Mouse (Mus musculus) stomach, embryonic 15.5 days (tissue): Measurements from ENCODE around the gene Fsd1l. TPM values are rescaled to one million over a fixed set of nuclear protein-coding genes. Genes with fewer than 3 reads are reported as not detected.
A peak's percentile ranks its signal among the peaks of the same experiment; 100 is the strongest.

Experiments
- ATAC-seq: fragments of 200-750 bp; cut with Nextera tagmentation; 2 replicates; pipeline ENCODE4 v1.8.0; 2017; ENCODE audit warnings: low read depth, moderate number of reproducible peaks, moderate TSS enrichment; ENCODE audit not compliant: insufficient read depth, low FRiP score
- H3K27ac ChIP-seq: fragments of 300-500 bp; sonication (generic); 2 replicates; pipeline ENCODE4 v1.5.1; 2015; ENCODE audit warnings: mild to moderate bottlenecking, inconsistent platforms
- H3K27me3 ChIP-seq: fragments of 300-500 bp; sonication (generic); replicated peaks from 2 replicates; pipeline ENCODE4 v1.6.1; 2015; ENCODE audit warnings: inconsistent platforms
- H3K36me3 ChIP-seq: fragments of 300-500 bp; sonication (generic); 2 replicates; pipeline ENCODE4 v1.6.1; 2015; ENCODE audit warnings: inconsistent platforms
- H3K4me1 ChIP-seq: fragments of 300-500 bp; sonication (generic); 2 replicates; pipeline ENCODE4 v1.6.1; 2015; ENCODE audit warnings: inconsistent platforms
- H3K4me2 ChIP-seq: fragments of 300-500 bp; sonication (generic); 2 replicates; pipeline ENCODE4 v1.6.1; 2015; ENCODE audit warnings: mild to moderate bottlenecking, inconsistent platforms
- H3K4me3 ChIP-seq: fragments of 300-500 bp; sonication (generic); replicated peaks from 2 replicates; pipeline ENCODE4 v1.5.1; 2015; ENCODE audit warnings: inconsistent platforms
- H3K9ac ChIP-seq: fragments of 300-500 bp; sonication (generic); 2 replicates; pipeline ENCODE4 v1.6.1; 2015; ENCODE audit warnings: inconsistent platforms
- H3K9me3 ChIP-seq: fragments of 300-500 bp; sonication (generic); 2 replicates; pipeline ENCODE4 v1.6.1; 2016; ENCODE audit warnings: inconsistent platforms
- WGBS: fragments of 180-500 bp; shearing (Covaris S2); methylation state at CpG from one replicate; pipeline ENCODE4 v1.1.7; 2015; 5-methylcytosine and 5-hydroxymethylcytosine counted together
- polyA plus RNA-seq: library from polyadenylated mRNA; unstranded; fragments of >200 nt; fragmentation: Nextera tagmentation; extraction: Ambion mirVana; gene quantifications from 2 replicates; pipeline ENCODE4 v1.2.1, GENCODE M21; 2015

Gene Fsd1l
- polyA plus RNA-seq, 1 experiment from 2014 or later = 11.7 TPM

DNA sequence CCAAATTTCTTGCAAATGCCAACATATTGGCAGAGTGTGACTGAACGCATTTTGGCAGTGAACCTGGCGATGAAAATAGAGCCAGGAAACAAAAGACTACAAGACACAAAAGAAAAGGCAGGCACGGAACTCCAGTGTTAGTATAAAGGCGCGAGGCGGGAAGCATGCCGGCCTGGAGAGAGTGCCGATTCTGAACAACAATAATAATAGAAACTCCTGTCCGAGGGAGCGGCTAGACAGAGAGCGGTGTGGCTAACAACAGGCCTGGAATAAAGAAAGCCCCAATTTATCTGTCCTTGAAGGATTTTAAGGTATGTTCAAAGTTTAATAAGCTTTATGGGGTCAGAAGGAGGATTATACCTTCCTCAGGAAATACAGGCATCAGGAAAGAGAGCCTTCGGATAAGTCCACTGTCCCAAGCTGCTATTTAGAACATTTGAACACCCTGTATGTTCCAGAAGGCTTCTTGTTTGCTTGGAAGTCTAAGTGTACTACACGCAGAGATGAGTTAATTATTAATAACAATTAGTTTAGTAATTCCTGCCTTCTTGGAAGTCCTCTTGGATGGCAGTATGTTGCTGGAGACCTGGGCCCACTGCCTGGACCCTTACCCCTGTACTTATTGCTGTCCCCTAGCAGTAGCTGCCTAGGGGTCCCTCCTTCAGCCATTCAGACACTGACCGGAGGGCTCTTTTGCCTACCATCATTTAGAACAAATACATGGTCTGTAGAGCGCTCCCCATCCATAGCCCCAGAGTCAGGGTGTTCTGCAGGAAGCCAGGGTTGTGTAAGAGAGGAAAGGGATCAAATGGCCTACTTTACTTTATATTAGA, 35.0 kb upstream of the Fsd1l start:
- H3K9ac ChIP-seq = no peak overlapping the region
- WGBS = 69% methylated on average over 15 of the region's 15 CpGs
- H3K36me3 ChIP-seq = no peaks in the 10 kb centered on the region
- H3K9me3 ChIP-seq = no peaks in the 10 kb centered on the region
- H3K4me2 ChIP-seq = 0 out of 2 replicates have a peak overlapping the region, but pooled peaks have one; percentile 10
- H3K4me1 ChIP-seq = no peaks in the 10 kb centered on the region
- H3K27me3 ChIP-seq = no peaks in the 10 kb centered on the region
- ATAC-seq = no peak
- peak overlapping the region; percentile 45; the same call in 1 of the 2 replicates for H3K27ac ChIP-seq
- H3K4me3 ChIP-seq = no peak overlapping the region

DNA sequence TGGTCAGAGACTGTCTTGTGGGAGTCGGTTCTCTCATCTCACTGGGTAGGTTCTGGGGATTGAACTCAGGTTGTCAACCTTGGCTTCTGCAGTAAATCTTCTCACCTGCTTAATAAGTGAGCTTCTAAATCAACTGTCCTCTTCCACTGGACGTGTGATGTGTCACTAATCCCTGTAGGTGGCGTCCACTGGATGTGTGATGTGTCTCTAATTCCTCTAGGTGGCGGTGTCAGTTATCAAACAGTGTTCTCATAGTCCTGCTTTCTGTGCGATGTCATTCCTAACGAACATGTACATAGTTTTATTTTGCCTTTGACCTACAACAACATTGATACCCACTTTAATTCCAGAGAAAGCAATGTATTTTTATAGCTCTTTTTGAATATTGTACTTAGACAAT, 30.8 kb upstream of the Fsd1l start:
- Histone ChIP-seq H3K4me1 (no peaks in the 10 kb centered on the region), H3K27ac (no peak overlapping the region), H3K9me3 (no peaks in the 10 kb centered on the region), H3K4me2 (no peak overlapping the region), H3K36me3 (no peaks in the 10 kb centered on the region), H3K9ac (no peak overlapping the region), H3K27me3 (no peaks in the 10 kb centered on the region), H3K4me3 (no peak overlapping the region)
- ATAC-seq = no peak
- WGBS = 44% methylated on average over 6 of the region's 6 CpGs

DNA sequence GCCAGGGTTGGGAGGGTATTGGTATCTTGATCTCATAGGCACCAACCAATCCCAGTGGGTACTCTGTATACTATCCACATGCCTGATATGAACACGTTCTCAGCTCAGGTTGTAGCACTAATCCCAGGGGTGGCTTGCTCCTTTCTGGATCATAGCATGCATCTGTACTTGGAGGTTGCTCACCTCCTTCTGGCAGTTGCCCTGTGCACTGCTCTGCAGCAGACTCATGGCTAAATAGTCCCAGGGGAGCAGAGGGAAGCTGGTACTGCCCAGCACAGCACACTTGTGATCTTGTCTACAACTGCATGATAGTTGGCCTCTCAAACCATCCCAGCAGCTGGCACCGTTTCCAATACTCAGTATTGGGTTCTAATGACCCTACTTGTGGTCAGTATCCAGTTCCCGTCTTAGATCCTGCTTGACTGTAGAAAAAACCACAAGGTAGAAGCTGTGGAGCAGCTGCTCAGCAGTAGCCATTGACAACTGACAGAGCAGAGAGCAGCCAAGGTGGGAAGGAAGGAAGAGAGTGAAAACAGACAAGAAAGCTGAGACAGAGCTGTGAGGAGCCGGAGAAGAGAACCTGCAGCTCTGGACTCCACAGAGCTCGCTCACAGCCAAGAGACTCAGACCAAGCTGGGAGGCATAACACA, 16.6 kb upstream of the Fsd1l start:
- Histone ChIP-seq H3K4me2 (no peak overlapping the region), H3K27ac (no peak overlapping the region), H3K27me3 (no peaks in the 10 kb centered on the region), H3K9ac (no peak overlapping the region), H3K9me3 (no peaks in the 10 kb centered on the region), H3K36me3 (no peaks in the 10 kb centered on the region), H3K4me1 (no peaks in the 10 kb centered on the region), H3K4me3 (no peak overlapping the region)
- WGBS = 79% methylated on average over 5 of the region's 5 CpGs
- no peak for ATAC-seq

DNA sequence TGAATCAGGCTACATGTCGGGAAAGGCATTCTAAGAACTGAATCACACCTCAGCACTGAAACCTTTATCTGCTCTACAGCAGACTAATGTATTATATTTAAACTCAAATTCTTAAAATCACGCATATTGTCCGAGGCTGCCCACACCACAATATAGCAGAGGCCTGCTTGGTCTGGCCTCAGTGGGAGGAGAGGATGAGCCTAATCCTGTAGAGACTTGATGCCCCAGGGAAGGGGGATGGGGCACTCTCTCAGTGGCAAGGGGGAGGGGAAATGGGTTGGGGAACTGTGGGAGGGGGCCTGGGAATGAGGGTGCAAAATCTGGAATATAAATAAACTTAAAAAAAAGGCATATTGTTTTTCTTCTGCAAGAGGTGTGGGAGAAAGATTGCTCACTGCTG, 13.3 kb upstream of the Fsd1l start:
- Histone ChIP-seq H3K4me3 (no peak overlapping the region), H3K9ac (no peak overlapping the region), H3K36me3 (no peaks in the 10 kb centered on the region), H3K27ac (no peak overlapping the region), H3K9me3 (no peaks in the 10 kb centered on the region), H3K27me3 (no peaks in the 10 kb centered on the region), H3K4me1 (no peaks in the 10 kb centered on the region), H3K4me2 (no peak overlapping the region)
- no peak for ATAC-seq
- 49% methylated on average over 3 of the region's 3 CpGs for WGBS

DNA sequence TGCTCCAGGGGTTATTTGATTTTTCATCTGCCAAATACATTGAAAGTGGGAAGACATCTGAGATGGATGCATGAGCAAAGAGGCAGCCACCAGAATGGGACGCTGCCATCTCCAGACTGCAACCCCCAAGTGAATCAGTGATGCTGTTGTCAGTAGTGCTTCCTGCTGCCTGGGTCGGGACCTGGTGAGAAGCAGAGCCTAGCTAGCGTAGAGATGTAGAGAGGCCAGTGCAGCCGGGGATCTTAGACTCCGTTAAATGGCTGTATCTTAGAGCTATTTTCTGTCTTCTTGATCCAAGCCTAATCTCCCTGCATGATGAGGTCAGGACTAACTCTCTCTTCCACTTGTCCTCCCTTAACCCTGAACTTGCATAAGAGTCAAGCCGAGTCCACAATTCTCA, 11.2 kb upstream of the Fsd1l start:
- ATAC-seq = no peak
- Histone ChIP-seq H3K9ac (no peak overlapping the region), H3K4me3 (no peak overlapping the region), H3K4me2 (no peak overlapping the region), H3K9me3 (no peaks in the 10 kb centered on the region), H3K36me3 (no peaks in the 10 kb centered on the region), H3K27ac (no peak overlapping the region), H3K4me1 (no peaks in the 10 kb centered on the region), H3K27me3 (no peaks in the 10 kb centered on the region)
- 82% methylated on average over 6 of the region's 6 CpGs for WGBS

DNA sequence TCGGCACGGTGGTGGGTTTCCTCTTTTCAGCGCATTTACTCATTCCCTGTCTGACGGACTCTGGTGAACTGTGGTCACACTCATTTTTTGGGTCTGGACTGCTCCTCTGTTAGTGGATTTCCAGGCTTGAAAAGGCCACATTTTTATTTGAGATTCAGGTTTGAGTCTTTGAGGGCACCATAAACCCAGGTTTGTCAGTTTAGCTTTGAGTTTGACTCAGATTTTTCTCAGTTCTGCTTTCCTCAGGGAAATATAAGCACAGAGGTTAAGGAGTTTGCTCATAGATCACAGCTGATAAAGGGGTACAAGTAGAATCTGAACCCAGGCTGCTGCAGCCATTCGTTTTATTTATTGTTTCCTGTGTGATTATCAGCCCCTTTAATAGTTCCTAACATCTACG, 10.2 kb upstream of the Fsd1l start:
- H3K4me1 ChIP-seq = no peaks in the 10 kb centered on the region
- H3K27me3 ChIP-seq = no peaks in the 10 kb centered on the region
- no peaks in the 10 kb centered on the region for H3K36me3 ChIP-seq
- no peak overlapping the region for H3K4me2 ChIP-seq
- no peaks in the 10 kb centered on the region for H3K9me3 ChIP-seq
- H3K27ac ChIP-seq = no peak overlapping the region
- H3K4me3 ChIP-seq = no peak overlapping the region
- 53% methylated on average over 6 of the region's 6 CpGs for WGBS
- no peak overlapping the region for H3K9ac ChIP-seq
- ATAC-seq = no peak

DNA sequence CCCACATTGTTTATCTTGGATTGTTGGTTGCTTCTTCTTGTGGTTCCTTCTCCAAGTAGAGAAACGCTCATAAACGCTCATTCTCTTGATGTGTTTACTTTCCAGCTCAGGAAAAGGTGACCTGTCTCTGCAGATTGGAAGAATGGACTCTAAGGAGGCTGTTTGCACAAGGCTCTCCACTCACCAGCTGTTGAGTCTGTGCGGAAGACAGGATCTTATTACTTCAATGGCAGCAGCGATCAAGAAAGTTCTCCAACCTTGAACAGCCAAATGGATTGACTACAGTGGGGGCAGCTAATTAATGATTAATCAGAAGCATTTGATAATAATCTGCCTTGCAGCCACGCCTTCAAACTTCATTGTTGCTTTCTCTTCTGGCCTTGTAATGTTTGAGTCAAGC, 9.8 kb upstream of the Fsd1l start:
- Histone ChIP-seq H3K4me3 (no peak overlapping the region), H3K9ac (no peak overlapping the region), H3K4me1 (no peaks in the 10 kb centered on the region), H3K27me3 (no peaks in the 10 kb centered on the region), H3K36me3 (no peaks in the 10 kb centered on the region), H3K27ac (no peak overlapping the region), H3K9me3 (no peaks in the 10 kb centered on the region), H3K4me2 (no peak overlapping the region)
- 31% methylated on average over 5 of the region's 5 CpGs for WGBS
- ATAC-seq = peak; percentile 74; the same call in 1 of the 2 replicates

DNA sequence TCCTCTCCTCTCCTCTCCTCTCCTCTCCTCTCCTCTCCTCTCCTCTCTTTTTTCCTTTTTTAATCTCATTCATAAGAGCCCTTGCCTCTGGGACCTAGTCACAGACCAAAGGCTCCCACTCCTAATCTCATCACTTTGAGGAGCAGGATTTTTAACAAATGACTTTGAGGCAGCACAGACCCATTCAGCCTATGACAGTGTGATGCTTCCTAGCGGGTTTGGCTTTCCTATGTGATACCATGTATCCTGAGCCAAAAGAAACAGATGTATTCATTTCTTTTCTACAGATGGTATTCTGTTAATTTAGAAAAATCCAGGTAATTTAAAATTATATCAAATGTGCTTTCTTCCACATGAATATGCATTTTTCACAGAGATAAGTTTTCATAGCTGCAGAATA, 7.6 kb upstream of the Fsd1l start:
- no peak for ATAC-seq
- WGBS = 84% methylated on average over 1 of the region's 1 CpGs

DNA sequence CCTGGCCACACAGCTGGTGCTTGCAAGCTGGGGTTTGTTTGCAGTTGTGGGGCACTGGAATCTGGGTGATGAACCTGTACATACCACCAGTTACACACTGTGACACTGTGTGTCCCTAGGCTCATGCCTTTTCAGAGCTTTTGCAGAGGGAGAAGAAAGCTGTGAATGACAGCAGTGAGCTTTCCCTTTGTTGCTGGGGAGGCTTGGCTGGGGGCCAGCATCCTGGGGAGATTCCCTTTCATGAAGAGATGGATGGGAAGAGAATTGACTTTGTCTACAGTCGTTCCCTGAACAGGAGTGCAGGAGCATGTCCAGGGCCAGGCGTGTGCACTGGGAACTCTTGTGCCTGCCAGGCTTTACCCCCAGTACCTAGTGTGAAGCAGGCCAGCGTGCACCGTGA, 6.5 kb upstream of the Fsd1l start:
- Histone ChIP-seq H3K4me3 (no peak overlapping the region), H3K36me3 (no peaks in the 10 kb centered on the region), H3K4me2 (no peak overlapping the region), H3K27ac (no peak overlapping the region), H3K27me3 (no peaks in the 10 kb centered on the region), H3K9me3 (no peaks in the 10 kb centered on the region), H3K9ac (no peak overlapping the region), H3K4me1 (no peaks in the 10 kb centered on the region)
- ATAC-seq = no peak
- 44% methylated on average over 4 of the region's 4 CpGs for WGBS

More for the DNA sequence above, 7.6 kb upstream of the Fsd1l start:
- no peaks in the 10 kb centered on the region for H3K36me3 ChIP-seq
- no peak overlapping the region for H3K4me3 ChIP-seq
- no peak overlapping the region for H3K27ac ChIP-seq
- no peaks in the 10 kb centered on the region for H3K9me3 ChIP-seq
- H3K9ac ChIP-seq = no peak overlapping the region
- H3K4me1 ChIP-seq = no peaks in the 10 kb centered on the region
- H3K27me3 ChIP-seq = no peaks in the 10 kb centered on the region
- H3K4me2 ChIP-seq = no peak overlapping the region

DNA sequence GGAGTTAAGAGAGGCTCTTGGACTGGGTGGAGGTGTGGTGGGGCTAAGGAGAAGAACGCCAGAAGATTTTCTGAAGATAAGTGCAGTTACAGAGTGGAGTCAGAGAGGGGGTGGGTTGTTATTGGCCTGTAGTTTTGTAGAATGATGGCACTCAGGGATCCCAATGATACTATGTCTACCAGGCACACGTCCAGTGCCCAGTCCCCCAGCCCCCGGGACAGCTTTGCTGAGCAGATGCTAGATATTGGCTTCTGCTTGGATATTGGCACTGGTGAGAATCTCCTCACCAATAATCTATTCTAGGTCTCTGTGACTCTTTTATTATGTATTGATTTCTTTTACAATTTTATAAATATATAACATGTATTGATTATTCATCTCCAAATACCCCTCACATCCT, 6.0 kb upstream of the Fsd1l start:
- H3K9me3 ChIP-seq = no peaks in the 10 kb centered on the region
- H3K4me2 ChIP-seq = no peak overlapping the region
- H3K9ac ChIP-seq = no peak overlapping the region
- WGBS = 82% methylated on average over 3 of the region's 3 CpGs
- no peaks in the 10 kb centered on the region for H3K27me3 ChIP-seq
- H3K4me3 ChIP-seq = no peak overlapping the region
- H3K36me3 ChIP-seq = no peaks in the 10 kb centered on the region
- H3K4me1 ChIP-seq = no peaks in the 10 kb centered on the region
- H3K27ac ChIP-seq = no peak overlapping the region
- no peak for ATAC-seq

DNA sequence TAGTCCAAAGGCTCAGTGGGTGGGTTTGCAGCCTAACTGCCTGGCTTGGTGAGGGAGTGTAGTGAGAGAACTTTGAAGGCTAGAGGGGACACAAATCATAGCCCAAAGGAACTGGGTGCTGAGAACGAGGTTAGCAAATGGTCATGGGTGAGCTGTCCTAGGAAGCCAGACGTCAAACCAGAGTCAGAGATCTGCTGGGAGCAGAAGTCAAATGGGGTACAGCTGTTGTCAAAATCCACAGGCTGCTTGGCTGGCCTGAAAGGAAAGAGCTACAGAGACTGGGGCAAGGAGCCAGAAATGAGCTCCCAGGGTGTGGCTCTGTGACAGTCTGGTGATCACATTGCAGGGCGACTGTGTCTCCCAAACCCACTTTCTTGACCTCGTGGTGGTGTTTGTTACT, 2.3 kb upstream of the Fsd1l start:
- 46% methylated on average over 4 of the region's 4 CpGs for WGBS
- Histone ChIP-seq H3K4me3 (no peak overlapping the region), H3K27me3 (no peaks in the 10 kb centered on the region), H3K36me3 (no peaks in the 10 kb centered on the region), H3K9me3 (no peaks in the 10 kb centered on the region), H3K4me1 (0 out of 2 replicates have a peak, but pooled peaks cover 2% of the 10 kb centered on the region), H3K4me2 (no peak overlapping the region), H3K27ac (no peak overlapping the region), H3K9ac (no peak overlapping the region)
- ATAC-seq = no peak

DNA sequence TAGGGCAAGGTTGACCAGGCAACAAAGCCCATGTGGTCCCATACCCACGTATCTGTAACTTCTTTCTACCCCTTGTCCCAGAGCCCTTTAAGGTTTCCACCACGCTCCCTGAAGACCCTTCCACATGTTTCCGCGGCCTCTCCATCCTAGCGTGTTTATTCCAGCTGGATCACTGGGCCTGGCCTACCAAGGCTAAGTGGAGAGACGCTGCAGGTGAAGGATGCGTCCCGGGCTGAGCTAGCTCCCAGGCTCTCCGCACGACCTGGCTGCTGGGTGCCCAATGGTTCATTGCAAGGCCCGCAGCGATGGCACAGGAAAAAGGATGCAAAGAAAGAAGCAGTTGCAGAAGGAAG, 332 bp upstream of the Fsd1l start:
- Histone ChIP-seq H3K27me3 (no peaks in the 10 kb centered on the region), H3K36me3 (no peaks in the 10 kb centered on the region), H3K4me3 (peak overlapping the region; percentile 74), H3K9ac (peak overlapping the region; percentile 60), H3K27ac (peak overlapping the region; percentile 59; the same call in 1 of the 2 replicates), H3K4me1 (0 out of 2 replicates have a peak, but pooled peaks cover 2% of the 10 kb centered on the region), H3K9me3 (no peaks in the 10 kb centered on the region), H3K4me2 (peak overlapping the region; percentile 78)
- ATAC-seq = no peak
- 10% methylated on average over 12 of the region's 12 CpGs for WGBS
